Mouse (Mus musculus) mouse embryonic stem cell (cell line): Measurements from ENCODE around the gene Traf2.

ENCODE experiments used
- in situ Hi-C, 2 experiments: fragments of 300-500 bp; cut with MboI; formaldehyde crosslinking; loops; 1 replicate in 1 of 2; 3 replicates in 1 of 2; pipeline ENCODE4 v1.14.3; 2019 to 2020; ENCODE audit warnings: low sequenced_read_pairs in 2 of 2, low pct_unique_long_range_greater_than_20kb in 1 of 2, mixed read lengths in 1 of 2; ENCODE audit not compliant: unreplicated experiment in 1 of 2

The Traf2 gene

GRCm38 (mm10) chr2:25546811-25547491, at the start of gene Traf2:
Traf2 (minus strand) TSS chr2:25546940.
- in situ Hi-C loops, result no loop called here

GRCm38 (mm10) chr2:25591863-25592262, 45.1 kb upstream of the Traf2 start:
- in situ Hi-C loops, result no loop called here

GRCm38 (mm10) chr2:25588227-25588907, 41.6 kb upstream of the Traf2 start:
- in situ Hi-C loops, result no loop called here

GRCm38 (mm10) chr2:25587290-25587689, 40.5 kb upstream of the Traf2 start:
- in situ Hi-C loops, result no loop called here

GRCm38 (mm10) chr2:25585601-25586000, 38.9 kb upstream of the Traf2 start:
- in situ Hi-C loops, result no loop called here

- in situ Hi-C loops, result no loop called here
Measured at GRCm38 (mm10) chr2:25584856-25585255, 38.1 kb upstream of the Traf2 start.

- in situ Hi-C loops, result no loop called here
Measured at GRCm38 (mm10) chr2:25584152-25584551, 37.4 kb upstream of the Traf2 start.

- in situ Hi-C loops, result no loop called here
Measured at GRCm38 (mm10) chr2:25583571-25583970, 36.8 kb upstream of the Traf2 start.

- in situ Hi-C loops, result no loop called here
Measured at GRCm38 (mm10) chr2:25583120-25583481, 36.4 kb upstream of the Traf2 start.

GRCm38 (mm10) chr2:25582466-25583119, 35.9 kb upstream of the Traf2 start:
- in situ Hi-C loops, result no loop called here

GRCm38 (mm10) chr2:25581901-25582301, 35.2 kb upstream of the Traf2 start:
- in situ Hi-C loops, result no loop called here

GRCm38 (mm10) chr2:25581294-25581864, 34.6 kb upstream of the Traf2 start, which contains the start of gene Ajm1:
Ajm1 (minus strand) TSS chr2:25581757.
- in situ Hi-C loops, result no loop called here

GRCm38 (mm10) chr2:25580621-25581101, 33.9 kb upstream of the Traf2 start:
- in situ Hi-C loops, result no loop called here

GRCm38 (mm10) chr2:25579737-25580460, 33.2 kb upstream of the Traf2 start:
- in situ Hi-C loops, result no loop called here

- in situ Hi-C loops, result no loop called here
Measured at GRCm38 (mm10) chr2:25578796-25579736, 32.3 kb upstream of the Traf2 start.

GRCm38 (mm10) chr2:25577951-25578795, 31.4 kb upstream of the Traf2 start:
- in situ Hi-C loops, result no loop called here
